Mouse (Mus musculus) CH12F3 (cell line): ENCODE results near the gene Tnfrsf13c.
"Not testable (repeated sequence)": the region's sequence is repeated elsewhere in the genome, so short reads cannot be mapped to it uniquely, and the experiment has no call there.

Experiments
- in situ Hi-C: fragments of 300-500 bp; cut with MboI; formaldehyde crosslinking; loops from 2 replicates; pipeline ENCODE4 v1.14.3; 2020; ENCODE audit warnings: low sequenced_read_pairs

Tnfrsf13c gene

DNA sequence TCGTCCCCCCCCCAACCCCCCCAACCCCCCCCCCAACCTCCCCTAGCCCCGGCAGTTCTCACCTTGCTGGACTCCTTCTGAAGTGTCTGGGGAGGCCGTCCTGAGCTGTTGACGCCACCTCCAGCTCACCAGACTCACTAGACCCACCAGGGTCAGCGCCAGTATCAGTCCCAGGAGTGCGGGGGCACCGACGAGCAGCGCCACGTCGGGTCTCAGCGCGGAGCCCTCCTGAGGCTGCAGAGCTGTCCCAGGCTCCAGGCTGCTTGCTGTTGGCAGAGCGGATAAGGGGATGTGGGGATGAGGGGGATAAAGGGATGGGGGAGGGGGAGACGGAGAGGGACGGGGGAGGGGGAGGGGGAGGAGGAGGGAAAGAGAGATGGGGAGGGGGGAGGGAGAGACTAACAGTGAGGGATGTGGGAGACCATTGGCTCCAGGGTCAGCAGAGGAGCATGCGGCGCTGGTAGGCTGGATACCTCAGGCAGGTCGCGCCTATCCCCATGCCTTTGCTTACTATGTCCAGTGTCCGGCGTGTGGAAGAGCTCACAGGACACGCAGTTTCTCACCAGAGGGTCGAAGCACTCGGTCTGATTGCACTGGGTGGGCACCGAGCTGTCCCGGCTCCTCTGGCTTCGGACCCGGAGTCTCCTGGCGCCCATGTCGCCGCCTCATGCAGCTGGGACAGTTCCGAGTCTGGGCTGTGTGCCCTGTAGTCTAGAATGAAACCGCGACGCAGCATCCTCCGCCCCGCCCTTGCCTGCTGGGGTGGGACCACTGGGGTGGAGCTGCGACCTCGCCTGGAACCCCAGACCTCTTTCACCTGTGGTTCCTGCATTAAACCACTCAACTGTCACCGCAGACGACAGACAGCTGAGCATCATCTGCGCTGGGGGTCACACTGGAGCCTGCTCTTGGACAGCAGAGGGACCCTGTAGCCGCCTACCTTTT lies at the start of gene Tnfrsf13c:
Tnfrsf13c (minus strand) TSS at position 713 of the 945 bp plus-strand sequence.
- in situ Hi-C loops: no loop called here

DNA sequence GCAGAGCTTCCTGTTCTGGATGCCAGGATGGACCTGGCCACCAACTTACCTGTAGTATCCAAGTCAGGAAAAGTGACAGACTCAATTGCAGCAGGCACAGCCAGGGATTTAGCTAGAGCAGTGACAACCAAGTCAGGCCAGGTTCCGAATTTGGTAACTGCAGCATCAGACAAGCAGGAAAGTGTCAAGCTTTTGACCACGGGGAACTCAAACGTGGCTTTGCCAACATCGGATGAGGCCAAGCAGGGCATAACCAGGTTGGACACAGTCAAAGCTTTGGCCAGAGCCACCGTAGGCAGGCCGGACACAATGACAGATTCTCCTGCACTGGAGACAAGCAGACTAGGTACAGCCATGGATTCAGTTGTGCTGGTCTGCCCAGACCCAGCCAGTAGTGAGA lies 48.1 kb upstream of the Tnfrsf13c start:
- in situ Hi-C loops: no loop called here

DNA sequence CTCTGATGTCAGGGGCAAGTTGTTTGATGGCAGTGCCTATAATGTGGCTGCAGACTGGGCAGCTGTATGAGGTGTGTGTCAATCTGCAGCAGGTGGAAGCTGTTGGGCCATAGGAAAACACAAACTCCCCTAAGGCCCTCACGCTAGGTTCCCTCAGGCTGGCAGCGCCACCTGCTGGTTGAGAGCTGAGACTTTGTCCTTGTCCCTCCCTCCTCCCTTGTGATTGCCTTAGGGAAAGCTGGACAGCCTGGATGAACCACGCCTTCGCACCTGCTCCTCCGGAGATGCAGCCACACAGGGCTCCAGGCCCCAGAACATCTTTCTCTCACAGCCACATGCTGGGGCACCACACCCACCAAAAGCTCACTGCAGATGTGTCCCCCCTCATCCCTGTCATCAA lies 47.0 kb upstream of the Tnfrsf13c start:
- in situ Hi-C loops: no loop called here

DNA sequence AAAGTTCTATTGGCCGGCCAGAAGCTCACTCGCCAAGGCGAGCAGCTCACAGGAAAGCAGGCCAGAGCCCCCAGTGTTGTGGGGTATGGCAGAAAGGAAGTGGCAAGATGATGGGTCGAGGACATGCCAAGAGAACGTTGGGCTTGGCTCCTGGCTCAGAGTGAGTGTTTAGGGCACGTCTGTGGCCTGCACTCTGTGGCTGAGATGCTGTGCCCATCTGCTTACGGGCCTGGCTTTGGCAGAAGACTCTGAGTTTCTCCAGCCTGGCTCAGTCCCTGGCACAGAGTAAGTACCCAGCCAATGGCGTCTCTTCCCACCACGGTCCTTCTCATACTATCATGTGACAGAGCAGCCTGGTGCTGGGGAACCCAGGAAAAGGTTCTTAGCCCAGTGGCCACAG lies 44.6 kb upstream of the Tnfrsf13c start:
- in situ Hi-C loops: no loop called here

DNA sequence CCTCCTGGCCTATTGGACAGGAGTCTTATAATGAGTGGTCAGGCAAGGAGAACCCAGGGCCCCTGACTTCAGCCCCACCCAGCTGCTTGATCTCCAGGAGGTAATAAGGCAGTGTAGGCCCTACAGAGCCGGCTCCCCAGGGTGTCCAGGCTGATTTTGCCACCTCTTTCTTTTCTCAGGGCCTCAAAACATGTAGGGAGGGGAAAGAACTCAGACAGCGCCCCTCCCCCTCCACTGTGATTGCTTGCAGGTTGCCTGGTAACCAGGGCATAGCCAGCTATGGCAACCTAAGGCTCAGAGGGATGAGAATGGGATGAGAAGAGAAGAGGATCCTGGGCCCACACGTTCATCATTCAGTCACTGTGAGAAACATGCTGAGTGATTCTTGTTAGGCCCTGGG lies 44.0 kb upstream of the Tnfrsf13c start:
- in situ Hi-C loops: no loop called here

DNA sequence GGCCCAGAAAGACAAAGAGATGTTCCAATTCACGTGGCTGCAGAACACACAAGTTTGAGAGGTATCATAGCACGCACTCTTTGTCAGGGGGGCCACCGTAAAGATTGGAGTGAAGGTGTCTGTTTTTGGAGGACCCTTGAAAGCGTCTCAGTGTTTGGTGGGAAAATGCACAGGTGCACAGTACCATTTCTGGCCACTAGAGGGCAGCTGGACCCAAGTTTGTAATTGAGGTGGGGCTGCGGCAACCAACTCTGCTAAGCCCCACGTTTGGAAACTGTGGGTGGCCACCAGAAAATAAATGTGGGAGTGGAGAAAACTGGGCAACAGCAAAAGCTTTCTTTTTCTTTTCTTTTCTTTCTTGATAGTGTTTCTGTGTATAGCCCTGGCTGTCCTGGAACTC lies 42.2 kb upstream of the Tnfrsf13c start:
- in situ Hi-C loops: no loop called here

DNA sequence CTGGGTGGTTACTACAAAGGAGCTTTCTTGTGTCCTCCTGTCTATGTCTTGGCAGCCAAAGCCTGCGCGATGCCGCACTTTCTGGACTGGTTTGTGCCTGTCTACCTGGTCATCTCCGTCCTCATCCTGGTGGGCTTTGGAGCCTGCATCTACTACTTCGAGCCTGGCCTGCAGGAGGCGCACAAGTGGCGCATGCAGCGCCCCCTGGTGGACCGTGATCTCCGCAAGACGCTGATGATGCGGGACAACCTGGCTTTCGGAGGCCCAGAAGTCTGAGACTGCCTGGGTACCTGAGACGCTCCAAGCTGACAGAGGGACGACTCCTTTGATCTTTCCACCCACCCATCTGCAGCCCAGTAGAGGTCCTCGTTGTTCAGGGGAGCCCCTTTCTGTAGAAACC lies 35.3 kb upstream of the Tnfrsf13c start:
- in situ Hi-C loops: no loop called here

DNA sequence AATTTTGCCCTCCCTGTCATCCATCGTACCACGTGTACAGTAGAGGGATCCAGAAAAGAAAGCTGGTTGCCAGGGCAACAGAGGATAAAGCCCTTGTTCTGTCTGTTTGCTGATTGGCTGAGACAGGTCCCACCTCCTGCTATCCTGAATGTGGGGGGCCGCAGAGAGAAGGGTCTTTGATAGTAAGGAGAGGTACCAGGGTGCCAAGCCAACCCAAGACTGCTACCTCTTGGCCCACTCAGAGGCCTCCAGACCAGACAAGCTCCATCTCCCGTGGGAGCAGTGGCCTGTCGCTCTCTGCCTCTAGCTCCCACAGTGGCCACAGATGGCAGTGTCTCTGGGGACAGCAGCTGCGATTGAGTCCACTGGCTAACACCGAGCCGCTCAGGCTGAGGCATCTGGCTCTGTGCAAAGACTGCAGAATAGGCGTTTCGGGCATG lies 31.8 kb upstream of the Tnfrsf13c start:
- in situ Hi-C loops: no loop called here

DNA sequence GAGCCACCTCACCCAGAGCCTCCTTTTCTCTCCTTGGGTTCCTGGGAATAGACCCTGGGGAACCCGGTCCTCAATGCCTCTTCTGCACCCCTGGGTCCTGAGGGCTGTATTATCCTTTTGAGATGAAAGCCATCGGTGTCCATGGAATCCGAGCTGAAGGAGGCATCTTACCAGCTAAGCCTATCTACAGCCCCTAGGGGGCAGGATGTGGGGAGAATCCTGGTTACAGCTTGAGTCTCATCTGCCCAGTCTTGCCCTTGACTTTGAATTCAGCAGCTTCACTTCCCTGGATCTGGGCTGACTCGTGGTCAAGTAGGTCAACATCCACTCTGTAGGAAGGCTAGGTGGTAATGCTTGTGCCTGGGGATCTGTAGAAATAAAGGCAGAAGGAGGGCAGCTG lies 31.1 kb upstream of the Tnfrsf13c start:
- in situ Hi-C loops: no loop called here

DNA sequence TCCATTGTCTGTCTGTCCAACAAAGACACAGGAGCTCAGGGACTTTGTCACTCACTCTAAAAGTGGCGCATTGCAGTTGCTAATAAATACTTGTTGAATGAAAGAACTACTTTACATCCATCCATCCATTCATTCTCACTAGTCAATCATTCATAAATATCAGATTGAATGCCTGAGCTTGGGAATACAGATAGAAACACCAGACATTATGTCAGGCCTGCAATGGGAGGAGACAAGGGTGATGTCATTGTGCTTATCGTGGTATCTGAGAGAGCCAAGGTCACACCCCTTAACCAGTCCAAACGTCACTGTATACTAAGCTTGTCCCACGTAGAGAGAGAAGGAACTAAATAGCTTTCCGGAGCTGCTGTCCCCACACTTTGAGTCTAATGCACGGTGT lies 27.9 kb upstream of the Tnfrsf13c start, which contains the start of gene 1500009C09Rik:
1500009C09Rik (plus strand) TSS at position 301 of the 400 bp plus-strand sequence.
- in situ Hi-C loops: no loop called here

DNA sequence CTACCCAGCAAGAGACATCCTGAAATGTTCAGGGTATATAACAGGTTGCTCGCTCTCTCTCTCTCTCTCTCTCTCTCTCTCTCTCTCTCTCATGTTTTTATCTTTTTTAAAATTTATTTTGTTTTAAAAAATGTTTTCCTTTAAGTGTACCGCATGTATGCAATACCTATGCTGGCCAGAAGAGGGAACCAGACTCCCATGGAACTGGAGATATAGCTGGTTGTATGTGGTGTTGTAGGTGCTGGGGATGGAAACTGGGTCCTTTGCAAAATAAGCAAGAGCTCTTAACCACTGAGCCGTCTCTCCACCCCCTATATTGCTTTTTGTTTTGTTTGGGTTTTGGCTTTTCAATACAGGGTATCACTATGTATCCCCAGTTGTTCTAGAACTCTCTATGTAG lies 27.4 kb upstream of the Tnfrsf13c start:
- in situ Hi-C loops: no loop called here

DNA sequence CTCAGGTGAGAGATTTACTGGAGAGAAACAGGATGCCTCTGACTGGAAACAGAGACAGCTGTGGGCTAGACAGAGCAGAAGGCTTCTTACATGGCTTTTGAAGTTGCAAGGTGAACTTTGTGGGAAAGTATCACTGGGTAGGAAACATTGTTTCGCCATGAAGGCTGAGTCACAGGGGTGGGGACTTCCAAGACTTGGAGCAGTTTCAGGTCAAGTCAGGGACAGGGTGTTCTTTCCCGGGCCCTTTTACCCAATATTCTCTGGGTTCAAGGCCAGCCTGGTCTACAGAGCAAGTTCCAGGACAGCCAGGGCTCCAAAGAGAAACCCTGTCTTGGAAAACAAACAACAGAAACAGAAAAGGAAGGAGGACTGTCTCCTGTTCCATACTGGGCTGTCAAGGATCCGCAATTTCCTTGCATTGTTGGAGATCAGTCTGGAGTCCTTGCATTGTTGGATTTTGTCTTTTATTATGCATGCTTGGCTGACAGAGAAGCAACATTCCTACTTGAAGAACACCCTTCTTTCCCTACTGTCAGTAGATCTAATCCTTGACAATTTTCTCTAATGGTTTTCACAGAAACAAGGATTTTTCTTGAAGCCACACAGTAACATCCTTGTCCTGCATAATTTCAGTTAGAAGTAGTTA lies 23.1 kb upstream of the Tnfrsf13c start:
- in situ Hi-C loops: no loop called here

DNA sequence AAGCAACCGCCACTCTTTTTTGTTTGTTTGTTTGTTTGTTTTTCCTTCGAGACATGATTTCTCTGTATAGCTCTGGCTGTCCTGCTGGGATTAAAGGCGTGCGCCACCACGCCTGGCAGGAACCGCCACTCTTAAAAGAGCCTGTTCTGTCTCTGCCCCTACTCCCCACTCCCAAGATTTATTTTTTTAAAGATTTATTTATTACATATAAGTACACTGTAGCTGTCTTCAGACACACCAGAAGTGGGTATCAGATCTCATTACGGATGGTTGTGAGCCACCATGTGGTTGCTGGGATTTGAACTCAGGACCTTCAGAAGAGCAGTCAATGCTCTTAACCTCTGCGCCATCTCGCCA lies 20.6 kb upstream of the Tnfrsf13c start:
- in situ Hi-C loops: not testable (repeated sequence)

DNA sequence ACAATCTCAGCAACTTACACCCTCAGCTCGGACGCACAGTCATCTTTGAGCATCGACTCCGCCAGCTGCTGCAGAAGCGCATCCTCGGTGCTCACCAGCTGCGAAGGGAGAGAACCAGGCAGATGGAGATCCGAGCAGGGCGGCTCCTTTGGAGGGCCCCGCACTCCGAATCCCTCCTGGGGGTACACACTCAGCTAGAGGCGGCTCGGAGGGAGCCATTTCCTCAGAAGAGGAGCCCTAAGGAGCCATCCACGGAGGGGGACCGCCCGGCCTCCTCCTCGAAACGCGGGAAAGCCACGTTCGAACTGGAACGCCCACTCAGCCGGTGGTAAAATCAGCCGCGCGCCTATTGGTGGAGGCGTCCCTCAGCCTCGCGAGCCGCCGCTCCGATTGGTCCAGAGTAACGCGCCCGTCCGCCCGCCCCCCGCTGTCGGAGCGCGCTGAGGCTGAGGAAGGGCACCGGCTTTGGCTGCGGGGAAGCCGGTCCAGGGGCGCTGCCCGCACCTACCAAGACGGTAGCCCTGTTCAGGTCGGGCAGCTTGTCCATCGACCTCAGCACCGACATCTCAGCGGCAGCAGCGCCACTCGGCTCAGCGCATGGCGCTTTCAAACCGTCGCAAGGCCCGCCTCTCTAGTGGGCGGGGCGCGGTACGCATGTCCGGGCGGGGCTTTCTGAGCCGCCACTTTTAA lies 20.1 kb upstream of the Tnfrsf13c start, which contains the start of gene Cenpm:
Cenpm (minus strand) TSS at position 634 of the 690 bp plus-strand sequence.
- in situ Hi-C loops: no loop called here

DNA sequence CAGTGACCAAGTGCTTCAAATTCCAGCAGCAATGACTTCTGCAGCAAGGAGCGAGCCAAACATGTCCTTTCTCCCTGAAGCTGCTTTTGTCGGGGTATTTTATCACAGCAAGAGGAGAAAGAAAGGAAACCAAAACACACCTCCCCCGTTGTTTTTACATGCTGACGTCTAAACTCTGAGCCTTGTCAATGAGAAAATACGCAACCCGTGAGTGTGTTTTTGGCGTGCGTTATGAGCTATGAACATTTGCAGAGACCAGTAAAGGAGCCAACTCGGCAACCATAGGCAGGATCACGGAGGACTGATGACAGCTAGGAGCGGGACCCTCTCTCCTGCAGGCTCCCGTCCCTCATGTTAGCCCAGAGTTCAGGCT lies 19.6 kb upstream of the Tnfrsf13c start:
- in situ Hi-C loops: no loop called here

DNA sequence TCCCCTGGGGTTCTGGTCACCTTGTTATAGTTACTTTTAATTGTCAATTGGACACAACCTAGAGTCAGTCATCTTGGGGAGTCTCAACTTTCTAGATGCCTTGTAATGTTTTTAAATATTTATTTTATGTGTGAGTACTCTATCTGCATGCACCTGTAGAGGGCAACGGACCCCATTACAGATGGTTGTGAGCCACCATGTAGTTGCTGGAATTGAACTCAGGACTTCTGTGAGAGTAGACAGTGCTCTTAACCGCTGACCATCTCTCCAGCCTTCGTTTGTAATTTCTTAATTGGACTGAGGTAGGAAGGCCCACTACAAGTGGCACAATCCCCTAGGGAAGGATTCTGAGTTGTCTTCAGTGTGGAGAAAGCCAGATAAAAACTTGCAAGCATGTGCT lies 19.1 kb upstream of the Tnfrsf13c start:
- in situ Hi-C loops: no loop called here

DNA sequence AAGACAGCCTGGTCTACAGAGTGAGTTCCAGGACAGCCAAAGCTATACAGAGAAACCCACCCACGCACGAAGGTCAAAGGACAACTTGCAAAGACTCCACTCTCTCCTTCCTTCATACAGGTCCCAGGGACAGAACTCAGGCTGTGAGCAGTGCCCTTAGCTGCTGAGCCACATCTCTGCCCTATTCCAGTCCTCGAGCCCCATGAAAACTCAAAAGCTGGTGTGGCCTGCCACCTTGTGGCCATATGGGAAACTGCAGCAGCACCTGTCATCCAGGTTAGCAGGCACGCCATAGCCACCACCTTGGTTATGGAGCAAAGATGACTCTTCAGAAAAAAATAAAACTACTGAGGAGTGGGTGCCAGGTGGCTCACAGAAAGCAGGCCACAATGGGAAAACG lies 12.4 kb upstream of the Tnfrsf13c start:
- in situ Hi-C loops: loop anchor here (5.0 kb wide), 1 partner anchor 94 kb away; no protein-coding TSS in a partner anchor

DNA sequence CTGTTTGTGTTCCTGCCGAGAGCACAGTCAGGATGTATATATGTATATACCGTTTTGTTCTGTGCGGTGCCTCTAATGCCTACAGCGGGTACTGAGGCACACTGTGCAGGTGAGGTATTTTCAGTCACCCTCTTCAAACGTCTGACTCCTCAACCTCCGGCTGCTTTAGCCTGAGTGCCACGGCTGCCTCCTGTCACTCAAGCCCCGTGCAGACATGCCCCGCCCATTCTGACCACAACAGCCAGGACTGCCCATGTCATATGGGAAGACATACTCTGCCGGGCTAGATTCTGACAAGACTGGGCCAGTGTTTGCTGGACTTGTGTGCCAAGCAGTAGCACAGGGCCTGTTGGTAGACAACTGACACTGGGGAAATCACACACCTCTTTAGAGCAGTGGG lies 11.5 kb upstream of the Tnfrsf13c start:
- in situ Hi-C loops: loop anchor here (5.0 kb wide), 1 partner anchor 93 kb away; no protein-coding TSS in a partner anchor

DNA sequence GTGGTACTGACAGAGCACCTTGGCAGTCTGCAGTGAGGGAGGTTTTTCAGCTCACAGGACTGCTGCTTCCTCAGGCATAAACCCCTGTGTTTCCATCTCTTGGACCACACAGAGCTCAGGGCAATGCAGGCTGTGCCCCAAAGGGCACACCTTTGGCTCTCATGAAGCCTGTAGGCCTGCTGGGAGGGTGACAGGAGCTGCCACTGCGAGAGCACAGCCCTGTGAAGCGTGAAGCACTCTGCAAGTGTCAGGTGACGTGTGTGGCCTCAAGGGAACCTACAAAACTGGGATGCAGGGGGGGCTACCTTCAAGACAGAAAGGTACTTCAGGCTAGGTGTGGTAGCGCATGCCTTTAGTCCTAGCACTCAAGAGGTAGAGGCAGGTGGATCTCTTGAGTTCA lies 8.5 kb upstream of the Tnfrsf13c start:
- in situ Hi-C loops: no loop called here

DNA sequence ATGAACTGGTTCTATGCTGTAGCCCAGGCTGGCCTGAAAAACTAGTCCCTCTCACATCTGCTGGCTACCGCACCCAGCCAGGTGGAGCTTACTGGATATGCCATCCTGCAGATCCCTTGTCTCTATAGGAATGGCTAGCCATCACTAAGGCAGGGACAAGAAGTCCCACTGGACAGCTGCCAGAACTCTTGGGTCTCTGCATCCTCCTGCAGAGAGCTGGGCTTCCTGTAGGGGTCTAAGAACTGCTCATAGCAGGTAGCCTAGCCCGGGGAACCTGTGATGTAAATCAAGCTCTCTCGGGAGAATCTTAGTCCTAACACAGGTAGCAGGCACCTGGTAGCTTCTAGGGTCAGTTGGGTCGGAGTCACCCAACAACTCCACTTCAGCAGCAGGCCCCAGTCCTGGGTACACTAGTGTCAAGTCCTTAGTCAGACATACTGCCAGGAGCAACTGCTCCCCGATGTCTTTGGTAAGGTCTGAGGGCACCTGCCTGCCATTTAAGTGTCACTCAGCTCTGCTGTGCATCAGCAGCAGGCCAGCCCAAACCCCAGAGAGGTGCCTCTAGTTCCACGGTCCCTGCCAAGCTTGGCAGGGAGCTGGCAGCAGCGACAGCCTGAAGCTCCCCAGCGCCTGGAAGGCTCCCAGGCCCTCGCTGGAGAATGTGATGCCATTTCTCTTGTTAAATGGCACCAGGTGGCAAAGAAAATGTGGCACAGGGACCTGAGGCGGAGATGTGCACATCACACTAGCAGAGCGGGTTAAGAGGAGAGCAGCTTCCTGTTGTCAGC lies 7.6 kb upstream of the Tnfrsf13c start:
- in situ Hi-C loops: no loop called here

DNA sequence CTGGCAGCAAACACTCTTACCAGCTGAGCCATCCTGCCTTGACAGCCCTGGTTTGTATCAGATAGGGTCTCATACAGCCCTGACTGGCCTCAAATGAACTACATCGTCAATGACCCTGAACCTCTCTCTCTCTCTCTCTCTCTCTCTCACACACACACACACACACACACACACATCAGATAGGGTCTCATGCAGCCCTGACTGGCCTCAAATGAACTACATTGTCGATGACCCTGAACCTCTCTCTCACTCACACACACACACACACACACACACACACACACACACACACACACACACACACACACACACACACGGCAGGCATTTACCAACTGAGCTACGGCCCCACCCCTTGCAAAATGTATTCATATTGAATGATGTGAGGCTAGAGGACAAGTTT lies 6.9 kb upstream of the Tnfrsf13c start:
- in situ Hi-C loops: no loop called here
